Mouse (Mus musculus) MEL (cell line): Measurements from ENCODE around the gene Kcns1. TPM values are rescaled to one million over a fixed set of nuclear protein-coding genes. Genes with fewer than 3 reads are reported as not detected.

ENCODE experiments used
- DNase-seq: peaks from one replicate; pipeline ENCODE4 v3.0.0; 2011; ENCODE audit warnings: low read depth, low spot score
- H3K27ac ChIP-seq: 2 replicates; pipeline ENCODE4 v1.5.1; 2012; ENCODE audit warnings: low read depth, mild to moderate bottlenecking, control low read depth, low read length, moderate library complexity; ENCODE audit not compliant: control insufficient read depth
- H3K27me3 ChIP-seq, 2 experiments: fragments of 150-350 bp in 1 of 2; sonication (generic) in 1 of 2; 2 replicates each; pipeline ENCODE4 v1.6.1; 2012; ENCODE audit warnings: low read length in 2 of 2, mild to moderate bottlenecking in 2 of 2, improper control_type of control experiment in 1 of 2, moderate library complexity in 1 of 2; ENCODE audit not compliant: insufficient read depth in 2 of 2, control insufficient read depth in 1 of 2
- H3K36me3 ChIP-seq, 2 experiments: 2 replicates each; pipeline ENCODE4 v1.6.1; 2012 to 2014; ENCODE audit warnings: low read length in 2 of 2, improper control_type of control experiment in 1 of 2, inconsistent platforms in 1 of 2, mild to moderate bottlenecking in 1 of 2; ENCODE audit not compliant: insufficient read depth in 2 of 2, control insufficient read depth in 1 of 2
- H3K4me1 ChIP-seq, 2 experiments: fragments of 150-350 bp in 1 of 2; sonication (generic) in 1 of 2; 2 replicates each; pipeline ENCODE4 v1.6.1; 2012; ENCODE audit warnings: low read length in 2 of 2, improper control_type of control experiment in 1 of 2, mild to moderate bottlenecking in 1 of 2; ENCODE audit not compliant: insufficient read depth in 2 of 2, control insufficient read depth in 1 of 2
- H3K4me3 ChIP-seq, 2 experiments: fragments of 150-350 bp in 1 of 2; sonication (generic) in 1 of 2; 2 replicates each; pipeline ENCODE4 v1.5.1; 2012; ENCODE audit warnings: low read depth in 2 of 2, low read length in 2 of 2, mild to moderate bottlenecking in 2 of 2, moderate library complexity in 2 of 2, control low read depth in 1 of 2, improper control_type of control experiment in 1 of 2; ENCODE audit not compliant: control insufficient read depth in 1 of 2, insufficient read depth in 1 of 2
- H3K79me2 ChIP-seq: 2 replicates; pipeline ENCODE4 v1.6.1; 2012; ENCODE audit warnings: mild to moderate bottlenecking, low read length, moderate library complexity; ENCODE audit not compliant: control insufficient read depth, poor library complexity, insufficient read depth
- H3K9ac ChIP-seq: 2 replicates; pipeline ENCODE4 v1.6.1; 2012; ENCODE audit warnings: low read depth, mild to moderate bottlenecking, control low read depth, low read length, moderate library complexity; ENCODE audit not compliant: control insufficient read depth, poor library complexity, severe bottlenecking
- H3K9me3 ChIP-seq: fragments of 150-350 bp; sonication (generic); replicated peaks from 2 replicates; pipeline ENCODE4 v1.6.1; 2012; ENCODE audit warnings: mild to moderate bottlenecking, low read length, improper control_type of control experiment, moderate library complexity; ENCODE audit not compliant: insufficient read depth
- E2F4 ChIP-seq: IDR thresholded peaks from 2 replicates; pipeline ENCODE4 v1.6.1; 2011; ENCODE audit warnings: low read depth, low read length, improper control_type of control experiment, borderline replicate concordance
- ELF1 ChIP-seq: IDR thresholded peaks from 2 replicates; pipeline ENCODE4 v1.6.1; 2014; ENCODE audit warnings: low read depth, mild to moderate bottlenecking, inconsistent platforms, low read length, improper control_type of control experiment, moderate library complexity
- EP300 ChIP-seq, 2 experiments: IDR thresholded peaks; 2 replicates each; pipeline ENCODE4 v1.6.1; 2011; ENCODE audit warnings: improper control_type of control experiment in 2 of 2, low read length in 2 of 2, low read depth in 1 of 2, mild to moderate bottlenecking in 1 of 2
- ETS1 ChIP-seq: IDR thresholded peaks from 2 replicates; pipeline ENCODE4 v1.6.1; 2012; ENCODE audit warnings: low read depth, mild to moderate bottlenecking, inconsistent platforms, low read length, improper control_type of control experiment, moderate library complexity
- JUND ChIP-seq: IDR thresholded peaks from 2 replicates; pipeline ENCODE4 v1.6.1; 2011; ENCODE audit warnings: low read depth, mild to moderate bottlenecking, improper control_type of control experiment, low read length
- KAT2A ChIP-seq: conservative IDR thresholded peaks from 2 replicates; pipeline ENCODE4 v1.6.1; 2012; ENCODE audit warnings: low read depth, low read length, improper control_type of control experiment, inconsistent platforms
- MAFK ChIP-seq: IDR thresholded peaks from 2 replicates; pipeline ENCODE4 v1.6.1; 2011; ENCODE audit warnings: low read depth, mild to moderate bottlenecking, low read length, improper control_type of control experiment, borderline replicate concordance
- MAX ChIP-seq: IDR thresholded peaks from 2 replicates; pipeline ENCODE4 v1.6.1; 2011; ENCODE audit warnings: low read length, improper control_type of control experiment
- MAZ ChIP-seq: IDR thresholded peaks from 2 replicates; pipeline ENCODE4 v1.6.1; 2012; ENCODE audit warnings: low read depth, mild to moderate bottlenecking, inconsistent platforms, low read length, improper control_type of control experiment
- MEF2A ChIP-seq: IDR thresholded peaks from 2 replicates; pipeline ENCODE4 v1.6.1; 2014; ENCODE audit warnings: low read depth, mild to moderate bottlenecking, inconsistent platforms, low read length, improper control_type of control experiment; ENCODE audit not compliant: poor library complexity, insufficient replicate concordance, severe bottlenecking; ENCODE audit errors: extremely low read depth
- MYC ChIP-seq: IDR thresholded peaks from 2 replicates; pipeline ENCODE4 v1.6.1; 2011; ENCODE audit warnings: low read depth, mild to moderate bottlenecking, low read length, improper control_type of control experiment, moderate library complexity
- NRF1 ChIP-seq: IDR thresholded peaks from 2 replicates; pipeline ENCODE4 v1.6.1; 2014; ENCODE audit warnings: low read depth, mild to moderate bottlenecking, inconsistent platforms, low read length, improper control_type of control experiment, moderate library complexity; ENCODE audit not compliant: poor library complexity, insufficient read depth, severe bottlenecking
- POLR2A ChIP-seq, 2 experiments: IDR thresholded peaks; 2 replicates each; pipeline ENCODE4 v1.6.1; 2011 to 2012; ENCODE audit warnings: low read length in 2 of 2, mild to moderate bottlenecking in 2 of 2, control low read depth in 1 of 2, improper control_type of control experiment in 1 of 2, low read depth in 1 of 2, moderate library complexity in 1 of 2; ENCODE audit not compliant: control insufficient read depth in 1 of 2, insufficient read depth in 1 of 2, poor library complexity in 1 of 2
- RAD21 ChIP-seq: IDR thresholded peaks from 2 replicates; pipeline ENCODE4 v1.6.1; 2011; ENCODE audit warnings: mild to moderate bottlenecking, low read depth, low read length, improper control_type of control experiment
- RCOR1 ChIP-seq: IDR thresholded peaks from 2 replicates; pipeline ENCODE4 v1.6.1; 2012; ENCODE audit warnings: low read depth, mild to moderate bottlenecking, inconsistent platforms, low read length, improper control_type of control experiment
- TAL1 ChIP-seq: IDR thresholded peaks from 2 replicates; pipeline ENCODE4 v1.6.1; 2012; ENCODE audit warnings: mild to moderate bottlenecking, inconsistent platforms, low read length, moderate library complexity, mixed read lengths
- UBTF ChIP-seq: IDR thresholded peaks from 2 replicates; pipeline ENCODE4 v1.6.1; 2012; ENCODE audit warnings: low read depth, mild to moderate bottlenecking, inconsistent platforms, low read length, improper control_type of control experiment, moderate library complexity, borderline replicate concordance; ENCODE audit not compliant: insufficient read depth
- USF2 ChIP-seq, 2 experiments: IDR thresholded peaks; 2 replicates each; pipeline ENCODE4 v1.6.1; 2011 to 2012; ENCODE audit warnings: improper control_type of control experiment in 2 of 2, low read length in 2 of 2, borderline replicate concordance in 1 of 2, inconsistent platforms in 1 of 2, low read depth in 1 of 2, mild to moderate bottlenecking in 1 of 2; ENCODE audit not compliant: insufficient read depth in 1 of 2
- ZKSCAN1 ChIP-seq: IDR thresholded peaks from 2 replicates; pipeline ENCODE4 v1.6.1; 2012; ENCODE audit warnings: low read depth, mild to moderate bottlenecking, inconsistent platforms, low read length, improper control_type of control experiment, moderate library complexity
- ZMIZ1 ChIP-seq: IDR thresholded peaks from 2 replicates; pipeline ENCODE4 v1.6.1; 2012; ENCODE audit warnings: low read depth, mild to moderate bottlenecking, inconsistent platforms, low read length, improper control_type of control experiment, moderate library complexity
- ZNF384 ChIP-seq: IDR thresholded peaks from 2 replicates; pipeline ENCODE4 v1.6.1; 2012; ENCODE audit warnings: low read depth, mild to moderate bottlenecking, inconsistent platforms, low read length, improper control_type of control experiment
- polyA plus RNA-seq, 2 experiments: library from polyadenylated mRNA; stranded (reverse) in 1 of 2; unstranded in 1 of 2; fragments of >175 nt in 1 of 2; fragments of >200 nt in 1 of 2; gene quantifications; 2 replicates each; pipeline versions ENCODE4 v1.2.1 to v1.2.4; 2012; ENCODE audit warnings: low replicate concordance in 2 of 2, low read depth in 1 of 2; ENCODE audit not compliant: insufficient read length in 2 of 2, insufficient read depth in 1 of 2, missing spikeins in 1 of 2
- total RNA-seq: library from RNA; depleted of rRNA; stranded (reverse); fragments of 300-350 nt; gene quantifications from 2 replicates; pipeline ENCODE4 v1.2.3, GENCODE M21; 2012

The Kcns1 gene
- total and polyA plus RNA-seq, 3 experiments, result not detected

- H3K4me1 ChIP-seq, result no peaks in the 10 kb centered on the region
- no peak for DNase-seq
- no peak overlapping the region for H3K27ac ChIP-seq
- H3K4me3 ChIP-seq, result no peak overlapping the region
- H3K36me3 ChIP-seq, result peaks cover 0 to 5% of the 10 kb centered on the region in 2 experiments; a peak in 2 of 4 replicates
- no peaks in the 10 kb centered on the region for H3K79me2 ChIP-seq
- TF ChIP-seq ETS1 (no peak), MEF2A (no peak), KAT2A (no peak), ZKSCAN1 (no peak), TAL1 (no peak), NRF1 (no peak), EP300 (IDR thresholded peaks at IDR 0.05; ENCODE audit: low read depth in 1 of 2, low read length in 2 of 2) (no peak)
- no peaks in the 10 kb centered on the region for H3K9me3 ChIP-seq
- no peaks in the 10 kb centered on the region for H3K27me3 ChIP-seq
- no peak overlapping the region for H3K9ac ChIP-seq
Observed at GRCm38 (mm10) chr2:164156158-164156557, 14.8 kb downstream of the Kcns1 start.

GRCm38 (mm10) chr2:164154007-164154406, 16.9 kb downstream of the Kcns1 start:
- H3K27ac ChIP-seq, result no peak overlapping the region
- H3K36me3 ChIP-seq, result peaks cover 0 to 6% of the 10 kb centered on the region in 2 experiments; a peak in 2 of 4 replicates
- H3K4me1 ChIP-seq, result no peaks in the 10 kb centered on the region
- H3K9me3 ChIP-seq, result no peaks in the 10 kb centered on the region
- no peak overlapping the region for H3K9ac ChIP-seq
- no peak for TF ChIP-seq MAX
- TF ChIP-seq RAD21, result no peak
- TF ChIP-seq ETS1, result no peak
- no peak for TF ChIP-seq MAFK
- no peak for TF ChIP-seq TAL1
- TF ChIP-seq ZMIZ1, result no peak
- no peak for TF ChIP-seq MYC
- no peak for TF ChIP-seq E2F4
- no peak for TF ChIP-seq JUND
- TF ChIP-seq ELF1, result no peak
- no peak for TF ChIP-seq ZNF384
- no peak for TF ChIP-seq UBTF
- TF ChIP-seq USF2 (IDR thresholded peaks at IDR 0.05; ENCODE audit: borderline replicate concordance in 1 of 2, insufficient read depth in 1 of 2, low read depth in 1 of 2, low read length in 2 of 2), result no peak
- no peak for TF ChIP-seq POLR2A (IDR thresholded peaks at IDR 0.05; ENCODE audit: control insufficient read depth in 1 of 2, insufficient read depth in 1 of 2, low read depth in 1 of 2, low read length in 2 of 2, poor library complexity in 1 of 2)
- TF ChIP-seq RCOR1, result no peak
- TF ChIP-seq MAZ, result no peak
- H3K79me2 ChIP-seq, result no peaks in the 10 kb centered on the region
- H3K4me3 ChIP-seq, result no peak overlapping the region
- no peak for DNase-seq
- H3K27me3 ChIP-seq, result no peaks in the 10 kb centered on the region
